Mouse (Mus musculus) cerebellum, adult 8-10 months (tissue): Measurements from ENCODE around the gene Prkce.
A peak's percentile ranks its signal among the peaks of the same experiment; 100 is the strongest.

ENCODE experiments used
- DNase-seq: peaks from one replicate; pipeline ENCODE4 v3.0.0; 2022

Prkce gene

GRCm38 (mm10) chr17:86529003-86529402 is 361.4 kb downstream of the Prkce start:
- DNase-seq: no peak

- no peak for DNase-seq
Measured at GRCm38 (mm10) chr17:86529411-86529810, 361.8 kb downstream of the Prkce start.

GRCm38 (mm10) chr17:86531231-86531630 is 363.6 kb downstream of the Prkce start:
- no peak for DNase-seq

- no peak for DNase-seq
Measured at GRCm38 (mm10) chr17:86532783-86533548, 365.4 kb downstream of the Prkce start.

GRCm38 (mm10) chr17:86533549-86533851 is 365.9 kb downstream of the Prkce start:
- DNase-seq: no peak

- DNase-seq: peak; percentile 82
Measured at GRCm38 (mm10) chr17:86535096-86535495, 367.5 kb downstream of the Prkce start.

- peak; percentile 76 for DNase-seq
Measured at GRCm38 (mm10) chr17:86535827-86536656, 368.5 kb downstream of the Prkce start.

- DNase-seq: no peak
Measured at GRCm38 (mm10) chr17:86539881-86540430, 372.4 kb downstream of the Prkce start.

GRCm38 (mm10) chr17:86546529-86546928 is 378.9 kb downstream of the Prkce start:
- DNase-seq: no peak

- no peak for DNase-seq
Measured at GRCm38 (mm10) chr17:86549128-86549527, 381.5 kb downstream of the Prkce start.

GRCm38 (mm10) chr17:86551561-86551960 is 384.0 kb downstream of the Prkce start:
- DNase-seq: no peak

- DNase-seq: no peak
Measured at GRCm38 (mm10) chr17:86551995-86552394, 384.4 kb downstream of the Prkce start.

- no peak for DNase-seq
Measured at GRCm38 (mm10) chr17:86559206-86559891, 391.8 kb downstream of the Prkce start.

GRCm38 (mm10) chr17:86560499-86560898 is 392.9 kb downstream of the Prkce start:
- DNase-seq: no peak

- no peak for DNase-seq
Measured at GRCm38 (mm10) chr17:86570491-86570890, 402.9 kb downstream of the Prkce start.

- DNase-seq: no peak
Measured at GRCm38 (mm10) chr17:86571266-86571665, 403.7 kb downstream of the Prkce start.

GRCm38 (mm10) chr17:86572136-86572535 is 404.6 kb downstream of the Prkce start:
- no peak for DNase-seq

- no peak for DNase-seq
Measured at GRCm38 (mm10) chr17:86572576-86572975, 405.0 kb downstream of the Prkce start.

GRCm38 (mm10) chr17:86573596-86574248 is 406.1 kb downstream of the Prkce start:
- no peak for DNase-seq

- DNase-seq: peak; percentile 18
Measured at GRCm38 (mm10) chr17:86580724-86581123, 413.1 kb downstream of the Prkce start.

GRCm38 (mm10) chr17:86582341-86582740 is 414.8 kb downstream of the Prkce start:
- DNase-seq: no peak

- no peak for DNase-seq
Measured at GRCm38 (mm10) chr17:86586441-86586840, 418.9 kb downstream of the Prkce start.
